Mouse (Mus musculus): Measurements from ENCODE around the gene Rbfox2.

- TF ChIP-seq MAZ (IDR thresholded peaks at IDR 0.05; ENCODE audit: low read depth, low read length) (no peak), CTCF (conservative IDR thresholded peaks at IDR 0.05 in 1 of 2, IDR thresholded peaks at IDR 0.05 in 1 of 2; ENCODE audit: low read depth in 2 of 2, low read length in 2 of 2) (no peak), EP300 (IDR thresholded peaks at IDR 0.05; ENCODE audit: low read length) (no peak), JUND (conservative IDR thresholded peaks at IDR 0.05; ENCODE audit: low read depth, low read length) (no peak), TCF12 (IDR thresholded peaks at IDR 0.05; ENCODE audit: low read depth, low read length) (no peak), E2F4 (IDR thresholded peaks at IDR 0.05; ENCODE audit: insufficient replicate concordance, low read depth, low read length) (no peak), POLR2A (IDR thresholded peaks at IDR 0.05; ENCODE audit: low read depth, low read length) (no peak), CHD1 (IDR thresholded peaks at IDR 0.05; ENCODE audit: low read depth, low read length) (no peak), CHD2 (IDR thresholded peaks at IDR 0.05; ENCODE audit: low read length) (no peak), ZKSCAN1 (IDR thresholded peaks at IDR 0.05; ENCODE audit: borderline replicate concordance, low read depth, low read length) (no peak)
These were observed 805 bp downstream of the Rbfox2 start for GRCm38 (mm10) chr15:77305852-77306546.
